Mouse (Mus musculus) naive thymus-derived CD4-positive, alpha-beta T cell, adult 2 months (primary cell): ENCODE data around the gene Txn1.

Experiments
- DNase-seq: peaks from one replicate; pipeline ENCODE4 v3.0.0-alpha.2; 2011; ENCODE audit warnings: low read depth

The Txn1 gene

GRCm38 (mm10) chr4:57940631-57941030 is 15.6 kb downstream of the Txn1 start:
- DNase-seq, result no peak

GRCm38 (mm10) chr4:57937292-57937691 is 18.9 kb downstream of the Txn1 start:
- no peak for DNase-seq

- DNase-seq, result no peak
These were observed 22.0 kb downstream of the Txn1 start for GRCm38 (mm10) chr4:57934181-57934580.

GRCm38 (mm10) chr4:57930559-57931170 is 25.5 kb downstream of the Txn1 start:
- DNase-seq, result no peak

GRCm38 (mm10) chr4:57927464-57928205 is 28.6 kb downstream of the Txn1 start:
- peak; percentile 72 for DNase-seq

GRCm38 (mm10) chr4:57924556-57925071 is 31.6 kb downstream of the Txn1 start:
- no peak for DNase-seq

- DNase-seq, result no peak
These were observed 34.0 kb downstream of the Txn1 start for GRCm38 (mm10) chr4:57922171-57922570.

- no peak for DNase-seq
These were observed 35.7 kb downstream of the Txn1 start for GRCm38 (mm10) chr4:57920522-57920921.

- DNase-seq, result no peak
These were observed 36.5 kb downstream of the Txn1 start for GRCm38 (mm10) chr4:57919494-57920423.

- DNase-seq, result no peak
These were observed 39.5 kb downstream of the Txn1 start for GRCm38 (mm10) chr4:57916711-57917110.

GRCm38 (mm10) chr4:57916201-57916661 is 40.0 kb downstream of the Txn1 start, which contains the start of gene D630039A03Rik:
TSS of gene D630039A03Rik (minus strand) at chr4:57916297.
- peak; percentile 61 for DNase-seq

- DNase-seq, result peak; percentile 40
These were observed 40.8 kb downstream of the Txn1 start for GRCm38 (mm10) chr4:57915216-57915965.

GRCm38 (mm10) chr4:57914193-57915190 is 41.7 kb downstream of the Txn1 start:
- DNase-seq, result no peak

GRCm38 (mm10) chr4:57913021-57913420 is 43.2 kb downstream of the Txn1 start:
- DNase-seq, result no peak

GRCm38 (mm10) chr4:57908860-57909259 is 47.4 kb downstream of the Txn1 start:
- no peak for DNase-seq

GRCm38 (mm10) chr4:57906708-57907107 is 49.5 kb downstream of the Txn1 start:
- DNase-seq, result no peak

GRCm38 (mm10) chr4:57904638-57905037 is 51.6 kb downstream of the Txn1 start:
- DNase-seq, result no peak

- peak; percentile 83 for DNase-seq
These were observed 52.0 kb downstream of the Txn1 start for GRCm38 (mm10) chr4:57904211-57904610.

- no peak for DNase-seq
These were observed 53.6 kb downstream of the Txn1 start for GRCm38 (mm10) chr4:57902619-57903018.

- peak; percentile 72 for DNase-seq
These were observed 55.0 kb downstream of the Txn1 start for GRCm38 (mm10) chr4:57901210-57901609.
